Mouse (Mus musculus): ENCODE measurements around the gene Ppp1r37. TPM values are rescaled to one million over a fixed set of nuclear protein-coding genes. Genes with fewer than 3 reads are reported as not detected.

The Ppp1r37 gene
- polyA plus RNA-seq, 1 experiment from 2014 or later, result 7.1 TPM

- H3K4me2 ChIP-seq (replicated peaks; ENCODE audit: low read depth, low read length), result no peak overlapping the region
- peaks cover 4% of the 10 kb centered on the region for H3K36me3 ChIP-seq (ENCODE audit: control insufficient read depth, insufficient read depth, low read length)
- H3K9me3 ChIP-seq (ENCODE audit: control insufficient read depth, low read depth, low read length), result no peaks in the 10 kb centered on the region
- ATAC-seq (ENCODE audit: insufficient number of reproducible peaks, insufficient read depth, low FRiP score, low read depth), result 0 out of 2 replicates have a peak, but pooled peaks have one; percentile 46
- H3K9ac ChIP-seq (replicated peaks; ENCODE audit: low read depth, low read length), result no peak overlapping the region
- no peak overlapping the region for H3K4me3 ChIP-seq (ENCODE audit: low read depth, low read length)
- H3K27me3 ChIP-seq (ENCODE audit: control insufficient read depth, insufficient read depth, low read length), result no peaks in the 10 kb centered on the region
- H3K4me1 ChIP-seq (ENCODE audit: control insufficient read depth, insufficient read depth, low read length), result peaks cover 12% of the 10 kb centered on the region; the same call in 1 of the 2 replicates
- 35% methylated on average over 2 of the region's 2 CpGs for WGBS
- no peak overlapping the region for H3K27ac ChIP-seq (ENCODE audit: low read length)
These were observed 10.4 kb downstream of the Ppp1r37 start for GRCm38 (mm10) chr7:19552443-19552842.

DNA sequence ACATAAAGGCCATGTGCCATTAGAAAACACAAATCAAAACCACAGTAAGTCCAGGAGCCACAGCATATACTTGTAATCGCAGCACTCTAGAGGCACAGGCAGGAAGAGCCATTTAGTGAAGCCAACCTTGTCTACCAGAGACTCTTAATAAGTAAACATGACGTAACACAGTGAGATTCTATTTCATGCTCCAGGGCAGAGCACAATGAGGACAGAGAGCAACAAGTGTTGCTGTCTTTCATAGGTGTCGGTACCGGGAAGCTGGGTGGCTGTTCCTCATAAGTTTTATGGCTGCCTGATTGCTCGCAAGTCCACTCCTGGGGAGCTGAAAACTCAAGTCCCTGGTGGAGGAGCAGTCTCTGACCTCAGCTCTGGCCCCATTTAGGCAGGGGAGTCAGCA lies 11.2 kb downstream of the Ppp1r37 start:
- H3K4me3 ChIP-seq (ENCODE audit: low read depth, low read length), result no peak overlapping the region
- no peak overlapping the region for H3K27ac ChIP-seq (ENCODE audit: low read length)
- ATAC-seq (ENCODE audit: insufficient number of reproducible peaks, insufficient read depth, low FRiP score, low read depth), result no peak
- peaks cover 4% of the 10 kb centered on the region for H3K36me3 ChIP-seq (ENCODE audit: control insufficient read depth, insufficient read depth, low read length)
- H3K4me1 ChIP-seq (ENCODE audit: control insufficient read depth, insufficient read depth, low read length), result peaks cover 17% of the 10 kb centered on the region
- 81% methylated on average over 5 of the region's 5 CpGs for WGBS
- H3K27me3 ChIP-seq (ENCODE audit: control insufficient read depth, insufficient read depth, low read length), result no peaks in the 10 kb centered on the region
- no peak overlapping the region for H3K9ac ChIP-seq (replicated peaks; ENCODE audit: low read depth, low read length)
- no peak overlapping the region for H3K4me2 ChIP-seq (replicated peaks; ENCODE audit: low read depth, low read length)
- H3K9me3 ChIP-seq (ENCODE audit: control insufficient read depth, low read depth, low read length), result no peaks in the 10 kb centered on the region

DNA sequence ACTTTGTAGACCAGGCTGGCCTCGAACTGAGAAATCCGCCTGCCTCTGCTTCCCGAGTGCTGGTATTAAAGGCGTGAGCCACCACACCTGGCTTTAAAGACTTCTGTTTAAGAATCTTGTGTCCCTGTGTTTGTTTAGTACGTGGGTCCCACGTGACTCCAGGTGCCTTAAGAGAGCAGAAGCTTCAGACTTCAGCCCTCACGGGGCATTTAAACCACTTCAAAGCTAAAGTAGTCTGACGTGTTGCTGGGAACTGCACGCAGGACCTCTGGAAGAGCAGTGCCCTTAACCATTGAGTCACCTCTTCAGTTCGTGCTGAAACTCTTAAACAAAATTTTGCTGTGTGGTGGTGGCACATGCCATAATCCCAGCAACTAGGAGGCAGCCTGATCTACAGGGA lies 13.5 kb downstream of the Ppp1r37 start:
- Histone ChIP-seq H3K36me3 (ENCODE audit: control insufficient read depth, insufficient read depth, low read length) (no peaks in the 10 kb centered on the region; the same call in 1 of the 2 replicates), H3K9ac (replicated peaks; ENCODE audit: low read depth, low read length) (no peak overlapping the region), H3K4me1 (ENCODE audit: control insufficient read depth, insufficient read depth, low read length) (peaks cover 33% of the 10 kb centered on the region), H3K27ac (ENCODE audit: low read length) (no peak overlapping the region), H3K4me2 (replicated peaks; ENCODE audit: low read depth, low read length) (no peak overlapping the region), H3K9me3 (ENCODE audit: control insufficient read depth, low read depth, low read length) (no peaks in the 10 kb centered on the region), H3K27me3 (ENCODE audit: control insufficient read depth, insufficient read depth, low read length) (no peaks in the 10 kb centered on the region), H3K4me3 (ENCODE audit: low read depth, low read length) (no peak overlapping the region)
- WGBS, result 72% methylated on average over 10 of the region's 10 CpGs
- no peak for ATAC-seq (ENCODE audit: insufficient number of reproducible peaks, insufficient read depth, low FRiP score, low read depth)

DNA sequence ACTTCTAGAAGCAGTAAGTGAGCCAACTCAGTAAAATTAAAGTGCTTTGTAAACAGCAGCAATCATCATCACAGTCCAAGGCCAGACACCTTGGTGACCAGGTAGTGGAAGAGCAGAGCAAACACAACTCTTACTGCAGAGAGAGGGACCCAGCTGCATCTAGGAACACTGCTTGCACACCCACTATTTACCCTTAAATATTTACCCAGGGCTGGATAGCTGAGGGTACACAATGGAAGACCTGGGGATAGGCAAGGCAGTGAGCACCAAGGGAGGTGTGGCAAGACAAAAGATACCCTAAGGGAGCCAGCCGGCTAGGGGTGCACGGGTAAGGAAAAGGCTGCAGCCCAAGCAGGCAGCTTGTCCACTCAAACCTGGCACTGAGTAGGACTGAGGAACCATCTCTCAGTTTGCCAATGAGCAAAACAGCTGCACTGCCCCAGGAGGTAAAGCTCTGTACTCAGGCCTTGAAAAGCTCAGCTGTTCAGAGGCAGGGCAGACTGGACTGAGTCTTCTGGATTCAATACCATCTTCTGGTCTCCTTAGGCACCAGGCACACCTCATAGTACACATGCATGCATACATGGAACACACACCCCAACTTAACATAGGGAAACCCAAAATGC lies 15.4 kb downstream of the Ppp1r37 start:
- Histone ChIP-seq H3K4me3 (ENCODE audit: low read depth, low read length) (no peak overlapping the region), H3K9ac (replicated peaks; ENCODE audit: low read depth, low read length) (no peak overlapping the region), H3K27ac (ENCODE audit: low read length) (peak overlapping the region; percentile 78), H3K4me1 (ENCODE audit: control insufficient read depth, insufficient read depth, low read length) (peaks cover 39% of the 10 kb centered on the region), H3K36me3 (ENCODE audit: control insufficient read depth, insufficient read depth, low read length) (no peaks in the 10 kb centered on the region), H3K27me3 (ENCODE audit: control insufficient read depth, insufficient read depth, low read length) (no peaks in the 10 kb centered on the region), H3K9me3 (ENCODE audit: control insufficient read depth, low read depth, low read length) (no peaks in the 10 kb centered on the region), H3K4me2 (replicated peaks; ENCODE audit: low read depth, low read length) (no peak overlapping the region; the same call in 1 of the 2 replicates)
- whole genome bisulfite sequencing, result 57% methylated on average over 2 of the region's 2 CpGs
- ATAC-seq (ENCODE audit: insufficient number of reproducible peaks, insufficient read depth, low FRiP score, low read depth), result peak; percentile 81

DNA sequence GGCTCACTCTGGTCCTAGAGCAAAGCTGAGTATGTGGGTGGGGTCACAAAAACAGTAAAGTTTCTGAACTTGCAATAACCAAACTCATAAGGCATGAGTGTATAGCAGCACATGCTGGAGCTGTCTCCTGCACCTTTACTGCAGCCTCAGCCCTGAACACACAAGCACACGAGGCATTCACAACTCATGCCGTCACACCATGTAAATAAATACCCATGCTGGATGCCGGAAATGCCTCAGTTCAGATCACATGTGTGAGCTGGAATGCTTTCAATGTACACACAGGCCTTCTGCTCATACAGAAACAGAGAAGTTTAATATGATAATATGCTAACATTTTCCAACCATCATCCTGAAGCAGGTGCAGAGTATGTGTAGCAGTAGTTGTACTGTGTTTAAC lies 16.9 kb downstream of the Ppp1r37 start:
- H3K4me1 ChIP-seq (ENCODE audit: control insufficient read depth, insufficient read depth, low read length), result peaks cover 49% of the 10 kb centered on the region
- no peaks in the 10 kb centered on the region for H3K27me3 ChIP-seq (ENCODE audit: control insufficient read depth, insufficient read depth, low read length)
- H3K27ac ChIP-seq (ENCODE audit: low read length), result peak overlapping the region; percentile 78; the same call in 1 of the 2 replicates
- H3K4me2 ChIP-seq (replicated peaks; ENCODE audit: low read depth, low read length), result no peak overlapping the region
- H3K9ac ChIP-seq (replicated peaks; ENCODE audit: low read depth, low read length), result no peak overlapping the region
- WGBS, result 18% methylated on average over 3 of the region's 3 CpGs
- ATAC-seq (ENCODE audit: insufficient number of reproducible peaks, insufficient read depth, low FRiP score, low read depth), result no peak
- no peak overlapping the region for H3K4me3 ChIP-seq (ENCODE audit: low read depth, low read length)
- no peaks in the 10 kb centered on the region for H3K9me3 ChIP-seq (ENCODE audit: control insufficient read depth, low read depth, low read length)
- no peaks in the 10 kb centered on the region for H3K36me3 ChIP-seq (ENCODE audit: control insufficient read depth, insufficient read depth, low read length)

DNA sequence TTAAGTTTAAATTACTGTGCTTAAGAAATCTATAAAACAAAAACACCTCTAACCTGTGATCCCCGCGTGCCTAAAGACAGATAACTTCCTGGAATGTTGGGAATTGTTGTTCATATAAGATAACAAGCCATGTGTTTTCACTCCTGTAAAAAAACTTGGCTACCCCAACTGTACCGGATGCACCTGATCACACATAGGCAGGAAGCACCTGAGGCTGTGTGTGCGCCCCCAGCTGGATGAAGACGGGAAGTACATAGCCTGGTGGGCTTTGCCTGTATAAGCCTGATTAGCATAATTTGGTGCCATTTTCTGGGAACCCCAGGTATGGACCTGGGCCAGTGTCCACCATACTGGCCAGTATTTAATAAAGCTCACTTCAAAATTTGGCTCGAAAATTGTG lies 19.3 kb downstream of the Ppp1r37 start:
- H3K27ac ChIP-seq (ENCODE audit: low read length), result no peak overlapping the region
- no peak overlapping the region for H3K4me2 ChIP-seq (replicated peaks; ENCODE audit: low read depth, low read length)
- 41% methylated on average over 6 of the region's 6 CpGs for WGBS
- no peaks in the 10 kb centered on the region for H3K9me3 ChIP-seq (ENCODE audit: control insufficient read depth, low read depth, low read length)
- no peaks in the 10 kb centered on the region for H3K27me3 ChIP-seq (ENCODE audit: control insufficient read depth, insufficient read depth, low read length)
- H3K9ac ChIP-seq (replicated peaks; ENCODE audit: low read depth, low read length), result no peak overlapping the region
- no peaks in the 10 kb centered on the region for H3K36me3 ChIP-seq (ENCODE audit: control insufficient read depth, insufficient read depth, low read length)
- ATAC-seq (ENCODE audit: insufficient number of reproducible peaks, insufficient read depth, low FRiP score, low read depth), result no peak
- peaks cover 46% of the 10 kb centered on the region for H3K4me1 ChIP-seq (ENCODE audit: control insufficient read depth, insufficient read depth, low read length)
- H3K4me3 ChIP-seq (ENCODE audit: low read depth, low read length), result no peak overlapping the region

DNA sequence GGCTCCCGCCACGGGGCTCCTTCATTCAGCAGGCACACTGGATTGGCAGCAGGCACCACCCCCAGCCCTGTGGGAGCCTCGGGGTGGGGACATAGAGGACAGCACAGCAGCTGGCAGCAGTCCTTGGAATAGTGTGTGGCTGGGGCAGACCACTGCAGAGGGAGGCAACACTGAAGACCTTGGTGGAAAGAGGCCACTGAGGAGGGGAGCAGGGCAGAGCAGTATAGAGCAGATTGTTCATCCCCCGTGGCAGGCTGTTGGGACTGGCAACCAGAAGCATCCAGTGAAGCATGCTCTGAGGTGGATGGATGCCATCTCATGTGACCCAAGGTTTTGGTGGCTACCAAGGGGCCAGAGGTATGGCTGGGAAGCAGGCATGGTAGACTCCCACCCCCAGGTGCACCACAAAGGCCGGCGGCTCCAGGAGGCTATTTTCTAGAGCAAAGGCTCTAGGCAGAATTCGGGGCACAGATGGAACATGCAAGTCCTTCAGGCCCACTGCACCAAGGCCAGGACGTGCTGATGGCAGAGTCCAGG lies 20.7 kb downstream of the Ppp1r37 start:
- Histone ChIP-seq H3K9me3 (ENCODE audit: control insufficient read depth, low read depth, low read length) (no peaks in the 10 kb centered on the region), H3K9ac (replicated peaks; ENCODE audit: low read depth, low read length) (no peak overlapping the region; the same call in 1 of the 2 replicates), H3K36me3 (ENCODE audit: control insufficient read depth, insufficient read depth, low read length) (no peaks in the 10 kb centered on the region), H3K4me3 (ENCODE audit: low read depth, low read length) (no peak overlapping the region), H3K4me2 (replicated peaks; ENCODE audit: low read depth, low read length) (no peak overlapping the region), H3K27ac (ENCODE audit: low read length) (no peak overlapping the region), H3K4me1 (ENCODE audit: control insufficient read depth, insufficient read depth, low read length) (peaks cover 37% of the 10 kb centered on the region), H3K27me3 (ENCODE audit: control insufficient read depth, insufficient read depth, low read length) (no peaks in the 10 kb centered on the region)
- WGBS, result 69% methylated on average over 8 of the region's 8 CpGs
- 0 out of 2 replicates have a peak, but pooled peaks have one; percentile 18 for ATAC-seq (ENCODE audit: insufficient number of reproducible peaks, insufficient read depth, low FRiP score, low read depth)

GRCm38 (mm10) chr7:19541681-19542154 lies 21.2 kb downstream of the Ppp1r37 start:
- Histone ChIP-seq H3K4me3 (ENCODE audit: low read depth, low read length) (no peak overlapping the region), H3K9me3 (ENCODE audit: control insufficient read depth, low read depth, low read length) (no peaks in the 10 kb centered on the region), H3K36me3 (ENCODE audit: control insufficient read depth, insufficient read depth, low read length) (no peaks in the 10 kb centered on the region), H3K4me1 (ENCODE audit: control insufficient read depth, insufficient read depth, low read length) (peaks cover 33% of the 10 kb centered on the region), H3K9ac (replicated peaks; ENCODE audit: low read depth, low read length) (no peak overlapping the region; the same call in 1 of the 2 replicates), H3K27me3 (ENCODE audit: control insufficient read depth, insufficient read depth, low read length) (no peaks in the 10 kb centered on the region), H3K4me2 (replicated peaks; ENCODE audit: low read depth, low read length) (no peak overlapping the region), H3K27ac (ENCODE audit: low read length) (no peak overlapping the region)
- ATAC-seq (ENCODE audit: insufficient number of reproducible peaks, insufficient read depth, low FRiP score, low read depth), result 0 out of 2 replicates have a peak, but pooled peaks have one; percentile 8
- WGBS, result 76% methylated on average over 7 of the region's 7 CpGs

All from stomach, embryonic 14.5 days (tissue).